Mouse (Mus musculus) heart, adult 2 months (tissue): ENCODE results near the gene Tenm3. TPM values are rescaled to one million over a fixed set of nuclear protein-coding genes. Genes with fewer than 3 reads are reported as not detected.
A peak's percentile ranks its signal among the peaks of the same experiment; 100 is the strongest.

Experiments used
- DNase-seq, 2 experiments: peaks; one replicate each; pipeline ENCODE4 v3.0.0; 2021
- H3K27ac ChIP-seq: fragments of 200-600 bp; 2 replicates; pipeline ENCODE4 v1.8.1; 2022
- H3K27me3 ChIP-seq: fragments of 200-500 bp; 2 replicates; pipeline ENCODE4 v1.6.1; 2012; ENCODE audit warnings: mild to moderate bottlenecking, low read length, inconsistent platforms, mixed read lengths; ENCODE audit not compliant: control insufficient read depth, insufficient read depth
- H3K36me3 ChIP-seq: fragments of 200-500 bp; 2 replicates; pipeline ENCODE4 v1.6.1; 2012; ENCODE audit warnings: low read length, inconsistent platforms; ENCODE audit not compliant: control insufficient read depth, insufficient read depth
- H3K4me1 ChIP-seq: fragments of 200-500 bp; 2 replicates; pipeline ENCODE4 v1.6.1; 2011; ENCODE audit warnings: low read length; ENCODE audit not compliant: control insufficient read depth, insufficient read depth
- H3K4me3 ChIP-seq: fragments of 200-600 bp; 2 replicates; pipeline ENCODE4 v1.8.1; 2022
- H3K79me2 ChIP-seq: fragments of 200-500 bp; replicated peaks from 2 replicates; pipeline ENCODE4 v1.6.1; 2012; ENCODE audit warnings: mild to moderate bottlenecking, inconsistent platforms, low read length, moderate library complexity, mixed read lengths; ENCODE audit not compliant: control insufficient read depth, insufficient read depth
- H3K9ac ChIP-seq: fragments of 200-500 bp; 2 replicates; pipeline ENCODE4 v1.6.1; 2012; ENCODE audit warnings: low read depth, mild to moderate bottlenecking, control low read depth, inconsistent platforms, low read length, mixed read lengths
- CTCF ChIP-seq: fragments of 200-600 bp; IDR thresholded peaks from 2 replicates; pipeline ENCODE4 v1.8.1; 2022; ENCODE audit warnings: antibody characterized with exemption, mild to moderate bottlenecking, moderate library complexity
- EP300 ChIP-seq: fragments of 200-500 bp; IDR thresholded peaks from 2 replicates; pipeline ENCODE4 v1.6.1; 2011; ENCODE audit warnings: low read depth, low read length, control low read depth; ENCODE audit not compliant: insufficient read depth
- POLR2A ChIP-seq: fragments of 200-500 bp; IDR thresholded peaks from 2 replicates; pipeline ENCODE4 v1.6.1; 2011; ENCODE audit warnings: mild to moderate bottlenecking, low read depth, low read length, control low read depth; ENCODE audit not compliant: insufficient read depth
- WGBS: fragments of 180-500 bp; shearing (Covaris S2); methylation state at CpG from one replicate; pipeline ENCODE4 v1.1.7; 2018; 5-methylcytosine and 5-hydroxymethylcytosine counted together
- intact Hi-C: fragments of 180-260 bp; cut with DNase I; formaldehyde crosslinking; loops from one replicate; pipeline ENCODE4 v1.15.1; 2025
- polyA plus RNA-seq: library from polyadenylated mRNA; depleted of rRNA; stranded (reverse); fragments of >200 nt; gene quantifications from 2 replicates; pipeline ENCODE4 v1.2.3, GENCODE M21; 2012
- total RNA-seq, 2 experiments: library from RNA; stranded (reverse); gene quantifications; 2 replicates each; pipeline ENCODE4 v1.2.3; 2021

The Tenm3 gene
- total and polyA plus RNA-seq, 3 experiments = 2.0 to 3.8 (median 2.2) TPM

DNA sequence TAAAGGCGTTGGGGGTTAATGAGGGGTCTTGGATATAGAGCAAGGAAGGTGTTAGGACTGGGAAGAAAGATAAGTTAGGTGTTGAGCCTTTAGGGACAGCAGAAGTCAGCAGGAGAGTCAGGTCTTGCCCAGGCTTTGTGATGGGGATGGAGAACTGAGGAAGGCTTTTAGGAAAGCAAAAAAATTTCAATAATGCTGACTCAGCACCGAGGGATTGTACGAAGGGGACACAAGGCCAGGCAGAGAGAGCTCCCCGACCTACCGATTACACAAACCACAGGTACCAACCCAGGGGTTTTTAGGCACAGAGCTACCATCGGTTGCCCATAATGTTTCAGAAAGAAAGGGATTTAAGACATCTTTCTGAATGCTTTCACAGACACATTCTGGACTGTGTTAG is 583.9 kb downstream of the Tenm3 start:
- H3K9ac ChIP-seq = no peak overlapping the region
- intact Hi-C loops = no loop called here
- no peaks in the 10 kb centered on the region for H3K79me2 ChIP-seq
- no peak for DNase-seq
- TF ChIP-seq EP300 (no peak), POLR2A (no peak), CTCF (no peak)
- H3K4me3 ChIP-seq = no peak overlapping the region
- no peaks in the 10 kb centered on the region for H3K27me3 ChIP-seq
- 68% methylated on average over 6 of the region's 6 CpGs for WGBS
- H3K36me3 ChIP-seq = no peaks in the 10 kb centered on the region
- no peak overlapping the region for H3K27ac ChIP-seq
- no peaks in the 10 kb centered on the region for H3K4me1 ChIP-seq

DNA sequence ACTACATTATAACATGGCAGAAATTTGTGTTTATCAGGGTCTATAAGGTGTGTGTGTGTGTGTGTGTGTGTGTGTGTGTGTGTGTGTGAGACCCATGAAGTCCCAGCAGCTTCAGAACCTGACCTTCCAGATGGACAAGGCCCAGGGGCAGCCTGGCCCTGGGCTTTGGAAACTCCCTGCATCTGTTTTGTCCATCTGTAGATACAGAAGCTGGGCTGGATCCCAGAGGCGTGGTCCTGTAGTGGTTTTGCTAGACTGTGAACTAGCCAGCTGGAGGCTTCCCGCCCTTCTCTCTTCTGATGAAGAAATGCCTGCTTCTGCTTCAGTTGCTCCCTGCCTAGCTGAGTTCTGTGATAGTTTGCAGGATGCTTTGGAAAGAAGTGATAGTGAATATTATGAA is 599.9 kb downstream of the Tenm3 start:
- no peak overlapping the region for H3K9ac ChIP-seq
- no peak overlapping the region for H3K4me3 ChIP-seq
- intact Hi-C loops = no loop called here
- no peak for TF ChIP-seq EP300
- TF ChIP-seq CTCF = no peak
- no peak for TF ChIP-seq POLR2A
- 47% methylated on average over 2 of the region's 2 CpGs for WGBS
- H3K27me3 ChIP-seq = no peaks in the 10 kb centered on the region
- no peaks in the 10 kb centered on the region for H3K36me3 ChIP-seq
- H3K27ac ChIP-seq = no peak overlapping the region
- H3K4me1 ChIP-seq = no peaks in the 10 kb centered on the region
- no peaks in the 10 kb centered on the region for H3K79me2 ChIP-seq
- DNase-seq = peak; percentile 26 to 29

DNA sequence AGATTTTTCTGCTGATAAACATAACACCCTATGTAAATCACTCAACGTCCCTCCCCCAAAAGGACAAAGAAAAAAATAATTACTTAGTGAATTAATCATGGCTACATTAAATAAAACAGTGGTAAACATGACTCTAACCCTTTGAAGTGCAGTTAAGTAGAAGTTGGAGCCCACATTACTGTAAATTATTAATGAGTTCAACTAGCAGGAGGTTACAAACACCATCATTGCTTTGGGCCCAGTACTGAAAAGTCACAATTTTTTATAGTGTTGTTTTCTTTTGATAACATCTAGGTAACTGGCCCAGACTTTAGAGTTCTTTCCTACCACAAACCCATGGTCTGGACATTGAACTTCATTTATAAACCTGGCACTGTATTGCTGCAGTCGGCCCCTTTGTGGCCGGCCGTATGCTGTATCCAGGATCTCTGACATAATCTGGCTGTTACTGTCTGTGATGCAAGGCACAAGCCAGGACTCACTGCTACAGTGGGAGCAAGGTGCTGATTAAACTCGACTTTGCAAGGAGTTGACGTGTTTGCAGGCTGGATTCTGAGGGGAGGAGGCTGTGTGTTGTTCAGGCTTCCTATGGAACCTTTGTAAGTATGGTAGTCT is 602.7 kb downstream of the Tenm3 start:
- H3K4me1 ChIP-seq = no peaks in the 10 kb centered on the region
- no peaks in the 10 kb centered on the region for H3K36me3 ChIP-seq
- intact Hi-C loops = no loop called here
- no peak overlapping the region for H3K27ac ChIP-seq
- no peaks in the 10 kb centered on the region for H3K27me3 ChIP-seq
- no peaks in the 10 kb centered on the region for H3K79me2 ChIP-seq
- WGBS = 46% methylated on average over 6 of the region's 6 CpGs
- no peak for DNase-seq
- TF ChIP-seq CTCF = no peak
- no peak for TF ChIP-seq POLR2A
- TF ChIP-seq EP300 = no peak
- H3K4me3 ChIP-seq = no peak overlapping the region
- no peak overlapping the region for H3K9ac ChIP-seq

DNA sequence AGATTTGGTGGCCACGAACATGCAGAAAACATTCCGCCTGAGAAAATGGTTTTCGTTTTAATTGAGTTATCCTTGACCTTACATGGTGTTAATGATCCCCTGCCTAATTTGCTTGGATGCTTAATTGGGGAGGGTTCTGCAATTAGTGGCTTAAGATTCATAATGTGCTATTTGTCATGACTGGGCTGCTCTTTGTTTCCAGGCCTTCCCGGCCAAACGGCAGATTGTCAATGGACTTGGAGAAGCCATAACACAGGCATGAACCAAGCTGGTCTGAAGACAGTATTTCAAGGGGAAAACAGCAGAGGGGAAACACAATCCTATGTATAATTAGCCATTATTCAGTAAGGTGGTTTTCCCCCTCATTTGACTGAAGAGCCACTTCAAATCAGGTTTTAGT is 606.8 kb downstream of the Tenm3 start:
- TF ChIP-seq POLR2A (no peak), CTCF (no peak), EP300 (no peak)
- intact Hi-C loops = no loop called here

DNA sequence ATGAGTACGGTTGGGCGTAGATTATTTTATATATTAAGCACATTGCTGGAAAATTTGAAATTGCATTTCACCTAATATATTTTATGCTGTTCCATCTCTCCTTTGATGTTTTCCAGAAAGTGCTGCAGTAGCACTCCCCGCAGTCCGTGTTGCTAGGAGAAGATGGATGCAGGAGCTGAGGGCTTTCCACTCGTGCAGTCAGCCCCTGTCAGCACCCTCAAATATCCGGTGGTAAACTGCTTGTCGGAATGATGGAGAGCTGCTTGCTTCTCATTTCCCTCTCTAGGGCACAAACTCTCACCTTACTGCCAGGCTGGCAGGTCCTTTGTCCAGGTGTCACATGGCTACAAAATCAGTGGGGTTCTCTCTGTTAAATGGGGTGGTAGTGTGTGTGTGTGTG is 610.8 kb downstream of the Tenm3 start:
- Histone ChIP-seq H3K27ac (no peak overlapping the region), H3K36me3 (no peaks in the 10 kb centered on the region), H3K27me3 (no peaks in the 10 kb centered on the region), H3K79me2 (no peaks in the 10 kb centered on the region), H3K4me1 (no peaks in the 10 kb centered on the region), H3K9ac (no peak overlapping the region), H3K4me3 (no peak overlapping the region)
- TF ChIP-seq CTCF = no peak
- no peak for TF ChIP-seq EP300
- no peak for TF ChIP-seq POLR2A
- 81% methylated on average over 7 of the region's 7 CpGs for WGBS
- no peak for DNase-seq
- intact Hi-C loops = no loop called here

More for the DNA sequence above, 606.8 kb downstream of the Tenm3 start:
- H3K27ac ChIP-seq = no peak overlapping the region
- no peak overlapping the region for H3K4me3 ChIP-seq
- H3K9ac ChIP-seq = no peak overlapping the region
- 94% methylated on average over 5 of the region's 5 CpGs for WGBS
- no peak for DNase-seq
- no peaks in the 10 kb centered on the region for H3K4me1 ChIP-seq
- no peaks in the 10 kb centered on the region for H3K79me2 ChIP-seq
- no peaks in the 10 kb centered on the region for H3K27me3 ChIP-seq
- H3K36me3 ChIP-seq = no peaks in the 10 kb centered on the region

DNA sequence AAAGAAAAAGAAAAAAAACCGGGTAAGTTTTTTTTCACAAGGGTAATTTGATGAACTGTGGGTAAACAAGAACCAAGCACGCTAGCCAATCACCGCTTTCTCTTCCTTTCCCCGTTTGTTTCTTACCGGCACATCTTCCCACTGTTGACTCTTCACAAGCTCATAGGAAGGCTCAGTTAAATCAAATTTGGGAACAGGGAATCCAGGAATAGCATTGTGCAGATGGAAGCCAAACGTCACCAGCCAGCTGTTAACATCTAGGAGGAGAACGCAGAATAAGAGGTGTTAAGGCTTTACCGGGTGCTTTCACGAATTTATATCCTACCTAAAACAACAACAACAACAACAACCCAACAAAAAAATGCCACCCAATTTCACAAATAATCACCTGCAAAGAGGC is 611.9 kb downstream of the Tenm3 start:
- H3K27ac ChIP-seq = no peak overlapping the region
- no peak overlapping the region for H3K9ac ChIP-seq
- WGBS = 76% methylated on average over 9 of the region's 9 CpGs
- H3K36me3 ChIP-seq = no peaks in the 10 kb centered on the region
- no peaks in the 10 kb centered on the region for H3K4me1 ChIP-seq
- no peak overlapping the region for H3K4me3 ChIP-seq
- no peaks in the 10 kb centered on the region for H3K27me3 ChIP-seq
- no peaks in the 10 kb centered on the region for H3K79me2 ChIP-seq
- intact Hi-C loops = no loop called here
- no peak for DNase-seq
- TF ChIP-seq POLR2A (no peak), EP300 (no peak), CTCF (no peak)
